Mouse (Mus musculus): ENCODE results near the gene Megf8.
A peak's percentile ranks its signal among the peaks of the same experiment; 100 is the strongest.

The Megf8 gene

DNA sequence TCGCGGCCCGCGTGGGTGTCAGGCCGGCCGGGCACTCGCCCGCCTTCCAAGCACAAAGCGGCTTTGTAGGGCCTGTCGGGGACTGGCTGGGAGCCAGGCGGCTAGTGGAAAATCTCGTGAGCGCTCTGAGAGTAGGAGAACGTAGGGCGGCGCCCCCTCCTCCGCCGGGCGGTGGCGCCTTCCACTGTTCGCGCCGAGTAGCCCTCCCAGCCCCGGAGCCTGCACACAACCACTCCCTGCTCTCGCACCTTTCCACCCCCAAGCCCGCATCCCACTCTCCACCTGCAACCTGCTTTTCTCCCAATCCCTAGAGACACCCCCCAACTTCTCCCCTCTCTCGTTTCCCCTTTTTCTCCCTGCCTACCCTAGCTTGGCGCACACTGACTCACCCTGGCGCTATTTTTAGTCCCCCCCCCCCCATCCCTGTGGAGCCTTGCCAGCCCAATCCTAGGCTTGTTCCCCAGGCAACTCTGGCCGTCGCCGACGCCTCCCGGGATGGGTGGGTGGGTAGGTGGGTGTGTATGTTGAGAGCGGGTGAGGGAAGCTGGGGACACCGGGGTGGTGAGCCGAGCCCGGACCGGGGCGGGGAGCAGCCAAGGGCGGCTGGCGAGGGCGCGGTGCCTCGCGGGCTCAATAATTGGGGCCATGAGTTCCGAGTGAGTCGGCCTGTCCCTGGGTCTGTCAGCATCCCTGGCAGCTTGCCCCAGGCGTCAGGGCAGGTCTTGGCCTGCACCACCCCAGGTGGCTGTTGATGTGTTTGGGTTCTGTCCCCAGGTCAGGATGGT lies 37.7 kb upstream of the Megf8 start:
- DNase-seq (ENCODE audit: inconsistent ontology term): peak; percentile 100

DNA sequence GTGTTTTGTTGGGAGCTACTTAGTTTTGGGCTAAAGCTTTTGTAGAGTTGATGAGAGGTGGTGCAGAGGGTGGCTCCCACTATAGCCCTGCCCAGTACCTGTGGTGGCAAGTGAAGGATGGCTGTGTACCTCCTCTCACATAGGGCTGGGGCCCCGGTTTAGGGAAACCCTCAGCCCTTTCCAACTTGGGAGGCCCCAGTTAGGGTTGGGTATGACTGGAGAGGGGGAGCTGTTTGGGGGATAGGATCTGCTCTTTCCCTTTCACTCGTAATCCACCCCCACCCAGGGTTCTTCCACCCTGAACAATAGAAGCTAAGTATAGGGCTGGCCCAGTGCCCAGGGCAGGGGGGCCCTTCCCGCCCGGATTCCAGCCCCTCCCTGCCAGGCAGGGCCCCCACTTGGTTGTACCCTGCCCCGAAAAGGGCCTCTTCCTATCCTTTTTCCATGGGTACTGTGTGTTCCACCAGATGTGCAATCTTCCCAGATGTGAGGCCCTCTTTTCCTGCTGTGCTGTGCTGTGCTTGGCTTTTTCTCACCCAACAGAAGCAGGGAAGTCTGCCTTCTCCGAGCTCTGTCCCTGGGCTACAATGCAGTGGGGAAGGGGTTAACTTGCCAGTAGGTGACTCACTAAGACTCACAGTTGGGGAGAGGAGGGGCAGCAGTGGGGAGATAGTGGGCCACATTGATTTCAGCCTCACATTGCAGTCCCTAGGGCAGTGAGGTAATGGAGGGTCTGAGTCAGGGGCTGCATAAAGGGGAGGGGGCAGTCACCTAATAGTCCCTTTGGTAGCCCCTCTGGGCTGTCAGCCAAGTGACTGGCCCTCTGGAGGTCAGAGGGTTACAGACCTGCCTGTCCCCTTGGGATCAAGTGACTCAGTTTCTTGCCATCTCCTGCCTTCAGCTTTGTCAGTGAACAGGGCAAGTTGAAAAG lies 36.8 kb upstream of the Megf8 start:
- peak; percentile 84 for DNase-seq (ENCODE audit: inconsistent ontology term)

DNA sequence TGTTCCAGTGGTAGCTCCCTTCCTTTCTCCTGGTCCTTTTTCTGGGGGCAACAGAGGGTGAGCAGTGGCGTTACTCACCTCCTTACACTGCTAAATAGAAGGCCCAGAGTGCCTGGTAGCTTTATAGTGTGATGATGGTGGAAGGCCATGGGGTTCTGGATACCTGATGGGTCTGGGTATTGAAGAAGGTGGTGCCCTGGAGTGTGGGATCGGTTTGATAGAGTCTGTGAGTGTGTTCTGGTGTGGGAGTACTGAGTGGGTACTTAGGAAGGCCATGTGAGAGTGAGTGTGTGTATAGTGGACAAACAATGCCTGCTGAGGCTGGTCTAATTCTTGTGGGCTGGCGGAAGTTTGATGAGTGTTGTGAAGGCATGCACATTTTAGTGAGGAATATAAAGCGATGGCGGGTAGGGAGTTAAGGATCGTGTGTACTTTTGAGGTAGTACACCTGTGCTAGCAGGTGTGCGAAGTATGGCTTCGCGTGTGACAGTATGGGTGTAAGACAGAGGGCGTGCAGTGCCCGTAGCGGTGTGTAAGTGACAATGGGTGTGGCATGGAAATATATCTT lies 35.7 kb upstream of the Megf8 start:
- DNase-seq (ENCODE audit: inconsistent ontology term): no peak

DNA sequence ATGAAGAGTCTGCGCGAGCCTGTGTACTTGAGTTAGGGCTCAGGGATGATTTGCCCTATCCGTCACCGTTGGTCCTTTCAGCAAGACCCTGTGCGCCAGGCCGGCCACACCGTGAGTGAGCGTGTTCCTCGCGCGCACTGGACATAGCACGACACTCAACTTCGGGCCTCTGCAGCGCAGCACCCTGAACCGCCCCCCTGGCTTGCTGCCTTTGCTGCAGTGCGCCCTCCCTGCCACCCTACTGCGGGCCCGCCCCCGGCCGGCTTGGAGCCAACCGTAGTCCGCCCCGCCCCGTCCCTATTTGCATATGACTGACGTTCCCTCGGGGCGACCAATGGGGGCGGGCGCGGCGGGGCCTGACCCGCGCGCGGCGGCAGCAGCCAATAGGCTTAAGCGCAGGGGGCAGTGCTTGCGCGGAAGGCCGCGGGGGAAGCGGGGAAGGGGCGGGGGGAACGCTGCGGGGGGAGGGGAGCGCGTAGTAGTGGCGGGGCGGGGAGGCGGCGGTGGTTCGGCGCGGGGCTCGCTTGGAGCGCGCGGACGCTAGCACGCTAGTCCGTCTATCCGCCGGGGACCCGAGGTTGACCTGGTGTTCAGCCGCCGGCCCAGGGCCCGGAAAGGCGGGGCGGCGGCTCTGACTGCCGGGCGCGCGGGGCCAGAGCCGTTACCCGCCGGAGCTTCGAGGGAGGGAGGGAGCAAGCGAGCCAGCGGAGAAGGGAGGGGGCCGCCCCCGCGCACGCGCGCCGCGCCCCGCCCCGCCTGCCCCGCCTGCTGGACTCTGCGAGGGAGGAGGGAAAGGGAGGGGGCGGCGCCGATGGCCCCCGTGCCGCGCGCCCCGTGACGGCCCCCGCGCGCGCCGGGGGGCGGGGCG lies 35.0 kb upstream of the Megf8 start:
- peak; percentile 99 for DNase-seq (ENCODE audit: inconsistent ontology term)

DNA sequence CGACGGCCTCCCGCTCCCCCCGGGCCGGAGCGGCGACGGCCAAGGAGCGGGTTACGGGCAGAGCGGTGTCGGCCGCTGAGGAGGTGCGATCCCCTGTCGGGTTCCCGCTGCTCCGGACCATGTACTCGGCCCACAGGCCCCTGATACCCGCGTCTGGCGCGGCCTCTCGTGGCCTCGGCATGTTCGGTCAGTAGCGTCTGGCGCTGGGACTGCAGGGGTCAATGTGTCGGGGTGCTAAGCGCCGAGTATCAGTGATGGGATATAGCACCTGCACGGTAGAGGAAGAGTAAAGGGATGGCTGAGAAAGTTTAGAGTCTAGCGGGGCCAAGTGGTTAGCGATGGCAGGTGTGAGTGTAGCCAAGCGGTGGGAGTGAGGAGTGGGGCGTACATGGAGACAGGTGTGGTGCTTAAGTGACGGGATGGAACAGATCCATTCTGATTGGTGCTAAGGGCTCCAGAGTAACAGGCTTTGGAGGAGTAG lies 34.2 kb upstream of the Megf8 start:
- peak; percentile 51 for DNase-seq (ENCODE audit: inconsistent ontology term)

DNA sequence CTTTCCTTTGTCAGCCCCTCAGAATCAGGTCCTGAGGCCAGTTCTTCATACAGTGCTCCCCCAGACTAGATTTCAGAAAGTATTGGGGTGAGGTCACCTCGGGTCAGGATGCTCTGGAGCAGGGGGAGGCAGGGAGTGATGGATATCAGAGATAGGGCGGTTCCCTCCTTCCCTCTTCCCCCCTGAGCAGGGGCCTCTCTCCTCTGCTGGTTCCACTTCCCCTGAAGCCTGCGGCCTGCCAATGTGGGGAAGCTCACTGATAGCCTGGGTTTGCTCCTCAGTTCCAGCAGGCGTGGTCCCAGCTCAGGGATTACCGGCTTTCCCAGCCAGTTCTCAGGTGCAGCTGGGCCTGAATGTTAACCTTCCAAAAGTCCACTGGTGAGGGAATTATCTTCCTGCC lies 33.3 kb upstream of the Megf8 start:
- no peak for DNase-seq (ENCODE audit: inconsistent ontology term)

DNA sequence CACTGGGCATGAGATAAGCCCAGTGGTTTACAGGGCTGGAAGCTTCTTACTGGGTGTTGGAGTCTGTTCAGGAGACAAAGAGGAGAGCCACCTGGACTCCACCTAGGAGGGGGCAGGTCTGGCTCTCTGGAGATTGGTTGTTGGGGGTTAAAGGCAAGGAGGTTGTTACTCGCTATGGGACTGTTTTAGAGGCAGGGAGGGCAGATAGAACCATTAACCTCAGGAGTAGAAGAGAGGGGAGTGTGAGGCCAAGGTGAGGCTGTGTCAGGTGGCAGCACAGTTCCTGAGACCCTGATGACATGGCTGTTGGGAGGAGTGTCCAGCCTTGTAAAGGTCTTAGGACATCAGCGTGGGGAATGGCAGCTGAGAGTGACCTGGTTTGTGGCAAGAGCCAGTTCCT lies 32.8 kb upstream of the Megf8 start:
- no peak for DNase-seq (ENCODE audit: inconsistent ontology term)

DNA sequence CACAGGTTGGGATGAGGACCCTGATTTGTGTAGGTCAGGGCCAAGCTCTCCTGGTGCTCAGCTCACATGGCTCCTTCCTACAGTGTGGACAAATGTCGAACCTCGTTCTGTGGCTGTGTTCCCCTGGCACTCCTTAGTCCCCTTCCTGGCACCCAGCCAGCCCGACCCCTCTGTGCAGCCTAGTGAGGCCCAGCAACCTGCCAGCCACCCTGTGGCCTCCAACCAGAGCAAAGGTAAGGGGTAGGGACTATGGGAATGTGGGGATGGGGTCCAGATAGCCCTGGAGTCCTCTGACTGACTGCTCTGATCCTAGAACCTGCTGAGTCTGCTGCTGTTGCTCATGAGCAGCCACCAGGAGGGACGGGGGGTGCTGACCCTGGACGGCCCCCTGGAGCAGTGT lies 32.2 kb upstream of the Megf8 start:
- DNase-seq (ENCODE audit: inconsistent ontology term): no peak

DNA sequence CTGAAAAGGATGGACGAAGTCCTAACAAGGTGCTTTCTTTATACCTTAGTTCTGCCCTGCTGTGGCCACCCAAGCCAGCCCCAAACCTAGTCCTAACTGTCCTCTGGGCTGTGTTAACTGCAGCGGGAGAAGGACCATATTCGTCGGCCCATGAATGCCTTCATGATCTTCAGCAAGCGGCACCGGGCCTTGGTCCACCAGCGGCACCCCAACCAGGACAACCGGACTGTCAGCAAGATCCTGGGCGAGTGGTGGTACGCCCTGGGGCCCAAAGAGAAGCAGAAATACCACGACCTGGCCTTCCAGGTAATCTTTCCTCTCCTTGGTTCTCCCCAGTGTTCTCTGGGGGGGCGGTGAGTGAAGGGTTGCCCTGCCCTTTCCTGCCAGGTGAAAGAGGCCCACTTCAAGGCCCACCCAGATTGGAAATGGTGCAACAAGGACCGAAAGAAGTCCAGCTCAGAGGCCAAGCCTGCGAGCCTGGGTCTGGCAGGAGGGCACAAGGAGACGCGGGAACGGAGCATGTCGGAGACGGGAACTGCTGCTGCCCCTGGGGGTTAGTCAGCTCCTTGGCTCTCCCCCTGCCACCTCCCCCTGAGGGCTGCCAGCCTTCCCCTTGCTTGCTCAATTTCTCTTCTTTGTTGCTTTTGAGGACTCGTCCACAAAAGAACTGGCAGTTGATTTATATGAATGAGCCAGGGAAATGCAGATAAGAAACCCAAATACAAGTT lies 31.3 kb upstream of the Megf8 start:
- no peak for DNase-seq (ENCODE audit: inconsistent ontology term)

DNA sequence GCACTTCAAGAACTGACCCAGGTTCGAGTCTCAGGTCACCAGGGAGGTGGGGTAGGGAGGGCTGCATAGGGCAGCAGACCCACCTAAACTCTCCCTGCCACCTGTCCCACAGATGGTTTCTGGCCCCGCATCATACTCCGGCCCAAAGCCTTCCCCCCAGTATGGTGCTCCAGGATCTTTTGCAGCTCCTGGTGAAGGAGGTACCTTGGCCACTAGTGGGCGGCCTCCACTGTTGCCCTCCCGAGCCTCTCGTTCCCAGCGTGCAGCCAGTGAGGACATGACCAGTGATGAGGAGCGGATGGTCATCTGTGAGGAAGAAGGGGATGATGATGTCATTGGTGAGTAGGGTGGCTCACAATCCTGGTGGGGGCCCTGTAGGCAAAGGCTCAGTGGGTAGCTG lies 30.0 kb upstream of the Megf8 start:
- no peak for DNase-seq (ENCODE audit: inconsistent ontology term)

DNA sequence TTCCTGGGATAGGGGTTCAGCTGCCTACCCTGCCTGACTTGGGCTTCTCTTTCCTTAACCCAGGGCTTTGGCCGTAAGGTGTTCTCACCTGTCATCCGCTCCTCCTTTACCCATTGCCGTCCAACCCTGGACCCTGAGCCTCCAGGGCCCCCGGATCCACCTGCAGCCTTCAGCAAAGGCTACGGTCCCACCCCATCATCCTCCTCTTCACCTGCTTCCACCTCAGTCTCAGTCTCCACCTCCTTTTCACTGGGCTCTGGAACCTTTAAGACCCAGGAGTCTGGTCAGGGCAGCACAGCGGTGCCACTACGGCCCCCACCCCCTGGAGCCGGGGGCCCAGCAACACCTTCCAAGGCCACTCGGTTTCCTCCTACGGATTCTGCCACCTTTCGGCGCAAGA lies 29.0 kb upstream of the Megf8 start:
- no peak for DNase-seq (ENCODE audit: inconsistent ontology term)

DNA sequence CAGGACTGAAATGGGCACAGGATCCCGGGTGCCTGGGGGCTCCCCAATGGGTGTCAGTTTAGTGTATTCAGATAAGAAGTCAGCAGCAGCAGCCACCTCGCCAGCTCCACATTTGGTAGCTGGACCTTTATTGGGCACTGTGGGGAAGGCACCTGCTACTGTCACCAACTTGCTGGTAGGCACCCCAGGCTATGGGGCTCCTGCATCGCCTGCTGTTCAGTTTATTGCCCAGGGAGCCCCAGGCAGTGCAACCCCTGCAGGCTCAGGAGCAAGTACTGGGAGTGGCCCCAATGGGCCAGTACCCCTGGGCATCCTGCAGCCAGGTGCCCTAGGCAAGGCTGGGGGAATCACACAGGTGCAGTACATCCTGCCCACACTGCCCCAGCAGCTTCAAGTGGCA lies 28.2 kb upstream of the Megf8 start:
- DNase-seq (ENCODE audit: inconsistent ontology term): no peak

DNA sequence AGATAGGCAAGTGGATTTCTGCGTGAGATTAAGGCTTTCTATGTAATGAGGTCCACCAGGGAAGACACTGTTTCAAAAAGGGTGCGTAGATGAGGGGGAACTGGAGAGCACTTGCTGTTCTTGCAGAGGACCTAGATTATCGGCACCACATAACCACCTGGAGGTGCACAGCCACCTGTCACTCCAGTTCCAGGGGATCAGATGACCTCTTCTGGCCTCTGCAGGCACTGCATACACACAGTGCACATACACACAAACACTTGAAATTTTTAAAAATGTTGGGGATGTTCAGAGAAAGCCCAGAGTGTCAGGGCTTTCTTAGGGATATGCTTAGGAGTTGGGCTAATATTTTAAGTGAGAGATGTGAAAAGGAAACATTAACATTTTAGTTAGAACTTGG lies 27.0 kb upstream of the Megf8 start:
- no peak for DNase-seq (ENCODE audit: inconsistent ontology term)

DNA sequence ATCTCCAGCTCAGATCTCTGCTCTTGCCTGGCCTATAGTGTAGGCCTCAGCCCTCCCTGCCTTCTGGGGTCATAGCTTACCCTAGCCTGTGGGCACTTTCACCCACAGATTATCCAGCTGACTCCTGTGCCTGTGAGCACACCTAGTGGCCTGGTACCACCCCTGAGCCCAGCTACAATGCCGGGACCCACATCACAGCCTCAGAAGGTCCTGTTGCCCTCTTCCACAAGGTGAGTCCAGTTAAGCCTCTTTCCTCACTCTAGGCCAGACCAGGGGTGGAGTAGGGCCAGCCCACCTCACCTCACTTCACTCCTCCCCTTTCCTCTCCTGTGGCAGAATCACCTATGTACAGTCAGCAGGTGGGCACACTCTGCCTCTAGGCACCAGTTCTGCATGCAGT lies 26.5 kb upstream of the Megf8 start:
- DNase-seq (ENCODE audit: inconsistent ontology term): no peak

DNA sequence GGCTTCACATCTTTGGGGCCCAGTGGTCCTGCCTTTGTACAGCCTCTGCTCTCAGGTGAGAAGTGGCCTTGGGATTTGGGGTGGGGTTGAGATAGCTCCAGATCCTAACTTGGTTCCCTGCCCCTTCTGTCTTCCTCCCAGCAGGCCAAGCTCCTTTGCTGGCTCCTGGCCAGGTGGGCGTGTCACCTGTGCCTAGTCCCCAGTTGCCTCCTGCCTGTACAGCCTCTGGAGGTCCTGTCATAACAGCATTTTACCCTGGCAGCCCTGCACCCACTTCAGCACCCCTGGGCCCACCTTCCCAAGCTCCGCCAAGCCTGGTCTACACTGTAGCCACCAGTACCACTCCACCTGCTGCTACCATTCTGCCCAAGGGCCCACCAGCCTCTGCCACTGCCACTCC lies 26.1 kb upstream of the Megf8 start:
- DNase-seq (ENCODE audit: inconsistent ontology term): no peak

DNA sequence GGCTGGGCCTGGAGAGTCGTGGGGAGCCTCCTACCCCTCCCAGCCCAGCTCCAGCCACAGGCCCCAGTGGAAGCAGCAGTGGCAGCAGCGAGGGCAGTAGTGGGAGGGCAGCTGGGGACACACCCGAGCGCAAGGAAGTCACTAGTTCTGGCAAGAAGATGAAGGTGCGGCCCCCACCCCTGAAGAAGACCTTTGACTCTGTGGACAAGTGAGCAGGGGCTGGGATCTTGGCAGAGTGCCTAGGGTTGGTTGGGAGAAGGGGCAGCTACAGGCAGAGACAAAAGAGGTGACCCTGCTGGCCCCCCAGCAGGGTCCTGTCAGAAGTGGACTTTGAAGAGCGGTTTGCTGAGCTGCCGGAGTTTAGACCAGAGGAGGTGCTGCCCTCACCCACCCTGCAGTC lies 24.9 kb upstream of the Megf8 start:
- no peak for DNase-seq (ENCODE audit: inconsistent ontology term)

DNA sequence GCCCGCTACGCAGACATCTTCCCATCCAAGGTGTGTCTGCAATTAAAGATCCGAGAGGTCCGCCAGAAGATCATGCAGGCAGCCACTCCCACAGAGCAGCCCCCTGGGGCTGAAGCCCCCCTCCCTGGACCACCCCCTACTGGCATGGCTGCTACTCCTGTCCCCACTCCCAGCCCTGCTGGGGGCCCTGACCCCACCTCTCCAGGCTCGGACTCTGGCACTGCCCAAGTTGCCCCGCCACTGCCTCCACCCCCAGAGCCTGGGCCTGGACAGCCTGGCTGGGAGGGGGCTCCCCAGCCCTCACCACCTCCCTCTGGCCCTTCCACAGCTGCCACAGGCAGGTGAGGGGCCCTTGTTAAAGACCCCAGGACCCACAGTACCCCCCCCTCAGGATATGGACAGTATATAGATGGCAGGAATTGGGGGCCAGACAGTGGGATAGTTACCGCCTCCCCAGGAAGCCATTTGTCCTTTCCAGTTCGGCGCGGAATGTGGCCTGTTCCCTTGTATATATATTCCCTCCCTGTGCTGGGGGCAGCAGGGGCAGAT lies 23.7 kb upstream of the Megf8 start:
- DNase-seq (ENCODE audit: inconsistent ontology term): no peak

DNA sequence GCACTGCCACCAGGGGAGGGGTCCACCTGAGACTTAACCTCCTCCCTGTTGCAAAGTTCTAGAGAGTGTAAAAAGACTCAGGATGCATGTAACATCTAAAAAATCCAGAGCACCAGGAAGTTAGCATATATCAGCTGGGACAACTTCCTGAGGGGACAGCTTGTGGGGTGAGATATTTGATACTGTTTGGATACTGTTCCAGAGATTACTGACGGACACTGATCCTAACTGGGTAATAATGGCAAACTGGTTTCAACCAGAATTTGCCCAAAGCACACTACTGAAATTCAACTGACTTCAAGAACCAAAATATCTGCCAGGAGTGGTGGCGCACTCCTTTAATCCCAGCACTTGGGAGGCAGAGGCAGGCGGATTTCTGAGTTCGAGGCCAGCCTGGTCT lies 22.5 kb upstream of the Megf8 start:
- no peak for DNase-seq (ENCODE audit: inconsistent ontology term)

DNA sequence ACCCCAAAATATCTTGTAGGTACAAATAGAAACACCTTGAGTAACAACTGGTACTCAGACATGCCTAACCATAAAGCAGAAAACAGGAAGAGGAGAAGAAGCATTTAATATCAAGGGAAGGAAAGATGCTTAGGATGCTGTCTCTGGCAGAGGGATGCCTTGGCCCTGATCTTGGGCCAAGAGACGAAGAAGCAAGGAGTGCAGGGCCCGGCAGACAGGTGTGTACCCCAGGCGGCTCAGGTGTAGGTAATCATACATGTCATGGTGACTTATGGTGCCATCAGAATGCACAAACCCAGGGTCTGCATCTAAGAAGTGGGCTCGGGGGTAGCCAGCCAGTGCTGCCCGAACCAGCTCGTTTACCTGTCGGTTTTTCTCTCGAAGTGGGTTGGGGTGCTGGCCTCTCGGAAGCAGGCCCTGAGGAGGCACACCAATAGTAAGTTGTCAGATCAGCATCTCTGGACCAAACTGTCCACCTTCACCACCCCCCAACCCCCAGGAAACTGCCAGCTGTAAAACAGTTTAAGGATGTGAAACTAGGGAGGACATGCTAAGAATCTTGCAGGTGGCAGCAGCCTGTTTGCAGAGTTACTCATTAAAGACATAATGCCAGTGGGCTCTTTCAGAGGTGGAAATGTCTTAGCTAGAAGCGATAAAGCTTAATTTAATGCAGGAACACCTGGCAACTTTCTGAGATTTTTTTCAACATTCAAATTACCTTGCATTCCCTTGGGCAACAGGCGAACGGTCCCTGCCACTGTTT lies 21.8 kb upstream of the Megf8 start:
- DNase-seq (ENCODE audit: inconsistent ontology term): no peak

DNA sequence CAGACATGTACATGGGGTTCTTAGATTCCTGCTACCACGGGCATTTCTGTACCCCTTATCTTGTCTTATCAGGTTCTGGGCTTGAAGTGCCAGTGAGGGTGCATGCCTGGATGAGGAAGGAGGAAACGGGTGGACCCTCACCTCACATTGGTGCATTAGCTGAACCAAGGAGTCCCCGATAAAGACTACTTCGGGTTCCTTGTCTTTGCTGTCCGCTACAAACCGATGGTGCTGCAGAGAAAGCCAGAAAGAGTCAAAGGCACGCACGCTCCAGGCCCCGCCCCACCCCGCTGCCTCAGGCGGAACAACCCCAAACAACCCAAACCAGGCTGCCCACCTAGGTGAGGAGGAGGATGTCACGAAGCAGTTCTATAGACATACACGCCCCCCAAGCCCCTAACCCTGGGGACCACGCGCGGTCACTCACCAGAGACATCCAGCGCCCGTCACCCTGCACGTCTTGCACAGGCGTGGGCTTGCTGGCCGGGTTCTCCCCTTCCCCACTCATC lies 20.0 kb upstream of the Megf8 start:
- DNase-seq (ENCODE audit: inconsistent ontology term): peak; percentile 43
